In the genomic region with DNA sequence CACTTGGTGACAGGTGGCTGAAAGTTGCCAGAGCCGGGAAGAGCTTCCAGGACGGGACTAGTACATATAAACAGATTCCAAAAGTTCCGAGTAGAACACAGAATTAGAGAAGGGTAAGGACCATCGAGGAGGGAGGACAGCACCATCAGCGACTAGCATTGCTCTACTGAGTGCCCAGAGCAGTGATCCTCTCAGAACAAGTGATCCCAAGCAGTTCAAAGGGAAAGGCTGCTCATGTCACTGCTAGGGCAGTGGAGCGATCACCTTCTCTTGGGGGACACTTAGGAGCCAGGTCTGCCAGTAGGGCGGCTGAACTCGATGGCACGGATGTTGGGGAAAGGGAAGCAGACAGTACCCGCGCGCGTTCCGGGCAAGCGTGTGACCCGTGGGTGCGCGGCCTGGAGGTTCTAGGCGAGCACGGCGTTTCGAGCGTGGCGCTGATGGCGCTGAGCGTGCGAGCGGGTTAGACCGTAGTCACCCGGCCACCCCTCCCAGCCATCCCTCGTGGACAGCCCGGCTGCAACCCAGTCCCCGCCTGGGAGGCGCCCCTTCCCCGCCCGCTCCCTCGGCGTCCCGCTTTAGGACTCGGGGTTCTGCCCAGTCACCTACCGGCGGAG, we compare ENCODE assay signal across 8 mouse cellular contexts. TPM values are rescaled to one million over a fixed set of nuclear protein-coding genes. Genes with fewer than 3 reads are reported as not detected.
DNase-seq lines count a peak whose midpoint lies in the region; ATAC-seq and TF ChIP-seq lines count a peak whose summit lies in the region.

No protein-coding gene starts in this region.

- ATAC-seq in kidney, embryonic 15.5 days (replicated peaks; ENCODE audit: low FRiP score), result peak; percentile 9; the same call in 1 of the 2 replicates
- peak; percentile 72 for ATAC-seq in hindbrain, postnatal 0 days
- ATAC-seq in midbrain, postnatal 0 days (ENCODE audit: low FRiP score), result peak; percentile 75

- H3K4me2 ChIP-seq in kidney, embryonic 15.5 days, result peak overlapping the region; percentile 78
- peak overlapping the region; percentile 90 for H3K4me2 ChIP-seq in hindbrain, postnatal 0 days (ENCODE audit: low read depth, low read length)
- H3K4me2 ChIP-seq in midbrain, postnatal 0 days (ENCODE audit: low read depth, low read length, poor library complexity, severe bottlenecking), result peak overlapping the region; percentile 77

- no peaks in the 10 kb centered on the region for H3K27me3 ChIP-seq in kidney, embryonic 15.5 days
- no peaks in the 10 kb centered on the region for H3K27me3 ChIP-seq in hindbrain, postnatal 0 days (ENCODE audit: insufficient read depth, low read length)
- no peaks in the 10 kb centered on the region for H3K27me3 ChIP-seq in midbrain, postnatal 0 days (ENCODE audit: insufficient read depth, low read length)

- H3K9ac ChIP-seq in kidney, embryonic 15.5 days, result peak overlapping the region; percentile 77
- H3K9ac ChIP-seq in hindbrain, postnatal 0 days (replicated peaks; ENCODE audit: low read length), result peak overlapping the region; percentile 61
- H3K9ac ChIP-seq in midbrain, postnatal 0 days (replicated peaks; ENCODE audit: low read length, poor library complexity, severe bottlenecking), result peak overlapping the region; percentile 73

- no peaks in the 10 kb centered on the region for H3K9me3 ChIP-seq in kidney, embryonic 15.5 days (replicated peaks)
- no peaks in the 10 kb centered on the region for H3K9me3 ChIP-seq in hindbrain, postnatal 0 days (ENCODE audit: low read length)
- no peaks in the 10 kb centered on the region for H3K9me3 ChIP-seq in midbrain, postnatal 0 days (ENCODE audit: low read length)

- peak overlapping the region; percentile 70 for H3K4me3 ChIP-seq in kidney, embryonic 15.5 days (replicated peaks)
- peak overlapping the region; percentile 80 for H3K4me3 ChIP-seq in brown adipose tissue, adult 24 weeks (ENCODE audit: insufficient read depth, low read depth, low read length)
- peak overlapping the region; percentile 71 for H3K4me3 ChIP-seq in hindbrain, postnatal 0 days (ENCODE audit: low read length)
- H3K4me3 ChIP-seq in midbrain, postnatal 0 days (ENCODE audit: low read depth, low read length), result peak overlapping the region; percentile 66

- TF ChIP-seq CTCF in hindbrain, postnatal 0 days (IDR thresholded peaks at IDR 0.05; ENCODE audit: low read depth), result peak; percentile 23; the same call in 1 of the 2 replicates
- TF ChIP-seq CTCF in midbrain, postnatal 0 days (IDR thresholded peaks at IDR 0.05), result no peak

- H3K27ac ChIP-seq in kidney, embryonic 15.5 days, result peak overlapping the region; percentile 91
- H3K27ac ChIP-seq in brown adipose tissue, adult 24 weeks (replicated peaks; ENCODE audit: low read depth, low read length), result peak overlapping the region; percentile 58
- peak overlapping the region; percentile 87 for H3K27ac ChIP-seq in hindbrain, postnatal 0 days
- H3K27ac ChIP-seq in midbrain, postnatal 0 days (ENCODE audit: low read depth, low read length), result peak overlapping the region; percentile 85

- peaks cover 77% of the 10 kb centered on the region for H3K4me1 ChIP-seq in kidney, embryonic 15.5 days
- H3K4me1 ChIP-seq in brown adipose tissue, adult 24 weeks (ENCODE audit: control insufficient read depth, insufficient read depth, insufficient read length, low read length), result peaks cover 10% of the 10 kb centered on the region
- peaks cover 19% of the 10 kb centered on the region for H3K4me1 ChIP-seq in hindbrain, postnatal 0 days (ENCODE audit: insufficient read depth, low read length)
- H3K4me1 ChIP-seq in midbrain, postnatal 0 days (ENCODE audit: insufficient read depth, low read length), result peaks cover 21% of the 10 kb centered on the region; the same call in 1 of the 2 replicates

- WGBS in kidney, embryonic 15.5 days, result under 1% methylated on average over 42 of the region's 42 CpGs
- under 1% methylated on average over 40 of the region's 42 CpGs for WGBS in hindbrain, postnatal 0 days
- under 1% methylated on average over 42 of the region's 42 CpGs for WGBS in midbrain, postnatal 0 days

- no peak for DNase-seq in kidney, adult 11 months
- no peak for DNase-seq in hindbrain, postnatal 0 days (ENCODE audit: low spot score)
- DNase-seq in midbrain, postnatal 0 days (ENCODE audit: low spot score), result no peak
- no peak for DNase-seq in spleen, postnatal 10 days (ENCODE audit: low spot score in 2 of 2)
- no peak for DNase-seq in cerebellum, adult 18-20 months
- DNase-seq in right cerebral cortex, postnatal 25 days, result no peak

- H3K36me3 ChIP-seq in kidney, embryonic 15.5 days, result no peaks in the 10 kb centered on the region
- no peaks in the 10 kb centered on the region for H3K36me3 ChIP-seq in hindbrain, postnatal 0 days (ENCODE audit: insufficient read depth, low read length)
- no peaks in the 10 kb centered on the region for H3K36me3 ChIP-seq in midbrain, postnatal 0 days (ENCODE audit: insufficient read depth, low read length)

RNA-seq across cellular contexts. Expression of a gene that starts 0.4 kb away (rescaled TPM):
- 4.3 and 4.9 TPM in 2 replicates for polyA plus RNA-seq in kidney, embryonic 15.5 days (2015; fragmentation: Nextera tagmentation; extraction: Ambion mirVana)
- polyA plus RNA-seq in brown adipose tissue, adult 24 weeks (2012; ENCODE audit: insufficient read depth, insufficient read length, missing spikeins), result 1.5 and 3.8 TPM in 2 replicates
- total RNA-seq in hindbrain, postnatal 0 days (2014; rRNA removed), result 6.7 and 9.3 TPM in 2 replicates
- polyA plus RNA-seq in hindbrain, postnatal 0 days (2015; fragmentation: Nextera tagmentation; extraction: Ambion mirVana), result 1.2 and 1.5 TPM in 2 replicates
- total RNA-seq in midbrain, postnatal 0 days (2014; rRNA removed), result 4.8 and 6.1 TPM in 2 replicates
- polyA plus RNA-seq in midbrain, postnatal 0 days (2015; fragmentation: Nextera tagmentation; extraction: Ambion mirVana), result 1.5 and 1.7 TPM in 2 replicates

RNA-seq across cellular contexts. Expression of a gene that starts 48.6 kb away (rescaled TPM):
- polyA plus RNA-seq in kidney, embryonic 15.5 days (2015; fragmentation: Nextera tagmentation; extraction: Ambion mirVana), result not detected in 2 replicates
- not detected in 2 replicates for polyA plus RNA-seq in brown adipose tissue, adult 24 weeks (2012; ENCODE audit: insufficient read depth, insufficient read length, missing spikeins)
- total RNA-seq in hindbrain, postnatal 0 days (2014; rRNA removed), result 1.4 and 1.5 TPM in 2 replicates
- polyA plus RNA-seq in hindbrain, postnatal 0 days (2015; fragmentation: Nextera tagmentation; extraction: Ambion mirVana), result 1.6 TPM in 2 replicates
- 1.4 and 1.9 TPM in 2 replicates for total RNA-seq in midbrain, postnatal 0 days (2014; rRNA removed)
- polyA plus RNA-seq in midbrain, postnatal 0 days (2015; fragmentation: Nextera tagmentation; extraction: Ambion mirVana), result 1.2 and 1.5 TPM in 2 replicates

RNA-seq across cellular contexts. Expression of a gene that starts 58.5 kb away (rescaled TPM):
- polyA plus RNA-seq in kidney, embryonic 15.5 days (2015; fragmentation: Nextera tagmentation; extraction: Ambion mirVana), result 0.19 and 0.42 TPM in 2 replicates
- polyA plus RNA-seq in brown adipose tissue, adult 24 weeks (2012; ENCODE audit: insufficient read depth, insufficient read length, missing spikeins), result not detected in 2 replicates
- total RNA-seq in hindbrain, postnatal 0 days (2014; rRNA removed), result not detected in 2 replicates
- polyA plus RNA-seq in hindbrain, postnatal 0 days (2015; fragmentation: Nextera tagmentation; extraction: Ambion mirVana), result 3.7 and 4.7 TPM in 2 replicates
- 0.61 TPM in 1 of 2 replicates, not detected in the other for total RNA-seq in midbrain, postnatal 0 days (2014; rRNA removed)
- 4.3 and 4.9 TPM in 2 replicates for polyA plus RNA-seq in midbrain, postnatal 0 days (2015; fragmentation: Nextera tagmentation; extraction: Ambion mirVana)

Comparison
In these comparisons a context has a peak if more than half of its experiments do, and no peak if none do; other contexts are left out.
1. ATAC-seq: peak in every context shown above with its lines; median percentile 75 in midbrain, postnatal 0 days; 72 in hindbrain, postnatal 0 days; 9 in kidney, embryonic 15.5 days.